Mouse (Mus musculus): ENCODE measurements around the gene Casp4. TPM values are rescaled to one million over a fixed set of nuclear protein-coding genes. Genes with fewer than 3 reads are reported as not detected.

The Casp4 gene
- polyA plus RNA-seq, 1 experiment from 2014 or later, result not detected

DNA sequence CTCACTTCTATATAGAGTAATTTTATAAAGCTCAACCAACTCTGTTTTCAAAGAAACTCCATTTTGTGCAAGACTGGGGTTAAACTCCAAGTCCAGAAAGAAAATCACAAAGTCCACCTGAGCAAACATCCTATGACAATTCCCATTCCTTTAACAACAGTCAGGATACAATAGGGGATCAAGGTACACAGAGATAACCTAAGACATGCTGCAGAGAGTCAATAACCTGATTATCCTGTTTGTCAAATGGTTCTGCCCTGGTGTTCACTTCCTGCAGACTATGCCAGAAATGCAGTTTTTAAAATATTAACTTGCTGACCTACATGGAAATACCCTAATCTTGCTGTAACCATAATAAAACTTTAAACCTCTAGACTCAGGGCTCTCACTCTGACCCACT is 23.8 kb downstream of the Casp4 start:
- no peaks in the 10 kb centered on the region for H3K27me3 ChIP-seq (ENCODE audit: low read depth, poor library complexity, severe bottlenecking)
- no peak for DNase-seq (ENCODE audit: low spot score)
- H3K9me3 ChIP-seq (replicated peaks), result no peaks in the 10 kb centered on the region
- no peak overlapping the region for H3K27ac ChIP-seq (replicated peaks)
- H3K36me3 ChIP-seq, result no peaks in the 10 kb centered on the region
- no peaks in the 10 kb centered on the region for H3K4me1 ChIP-seq
- no peak overlapping the region for H3K4me3 ChIP-seq

DNA sequence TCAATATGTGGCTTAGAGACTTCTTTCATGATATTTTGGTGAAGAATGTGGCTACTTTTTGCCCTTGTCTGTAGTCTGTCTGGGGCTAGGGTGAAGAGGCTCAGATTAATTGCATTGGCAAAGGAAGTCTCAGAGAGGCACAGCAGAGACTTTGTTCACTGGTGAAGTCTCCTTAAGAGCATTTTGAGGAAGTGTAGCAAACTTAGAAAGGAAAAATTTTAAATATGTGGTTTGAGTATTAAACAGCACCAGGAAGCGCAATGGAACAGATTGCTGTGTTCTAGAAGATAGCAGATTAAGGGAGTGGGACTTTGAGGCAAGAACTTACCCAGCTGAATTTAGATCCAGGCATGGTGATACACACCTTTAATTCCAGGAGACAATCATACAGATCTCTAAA is 24.8 kb downstream of the Casp4 start:
- no peak for DNase-seq (ENCODE audit: low spot score)
- H3K4me3 ChIP-seq, result no peak overlapping the region
- 90% methylated on average over 1 of the region's 1 CpGs for WGBS

DNA sequence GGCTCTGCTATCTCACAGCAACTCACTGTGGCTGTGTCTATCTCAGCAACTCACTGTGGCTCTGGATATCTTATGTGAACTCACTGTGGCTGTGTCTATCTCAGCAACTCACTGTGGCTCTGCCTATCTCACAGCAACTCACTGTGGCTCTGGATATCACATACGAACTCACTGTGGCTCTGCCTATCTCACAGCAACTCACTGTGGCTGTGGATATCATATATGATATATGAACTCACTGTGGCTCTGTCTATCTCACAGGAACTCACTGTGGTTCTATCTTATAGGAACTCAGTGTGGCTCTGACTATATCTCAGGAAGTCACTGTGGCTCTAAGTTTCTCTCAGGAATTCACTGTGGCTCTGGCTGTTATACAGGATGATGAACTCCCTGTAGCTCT is 34.5 kb downstream of the Casp4 start:
- no peak overlapping the region for H3K27ac ChIP-seq (replicated peaks)
- WGBS, result 94% methylated on average over 1 of the region's 1 CpGs
- H3K27me3 ChIP-seq (ENCODE audit: low read depth, poor library complexity, severe bottlenecking), result no peaks in the 10 kb centered on the region
- DNase-seq (ENCODE audit: low spot score), result no peak
- no peak overlapping the region for H3K4me3 ChIP-seq
- no peaks in the 10 kb centered on the region for H3K9me3 ChIP-seq (replicated peaks)
- H3K4me1 ChIP-seq, result no peaks in the 10 kb centered on the region
- no peaks in the 10 kb centered on the region for H3K36me3 ChIP-seq

More for the DNA sequence above, 24.8 kb downstream of the Casp4 start:
- H3K36me3 ChIP-seq, result no peaks in the 10 kb centered on the region
- no peaks in the 10 kb centered on the region for H3K9me3 ChIP-seq (replicated peaks)
- H3K27ac ChIP-seq (replicated peaks), result no peak overlapping the region
- no peaks in the 10 kb centered on the region for H3K27me3 ChIP-seq (ENCODE audit: low read depth, poor library complexity, severe bottlenecking)
- no peaks in the 10 kb centered on the region for H3K4me1 ChIP-seq

DNA sequence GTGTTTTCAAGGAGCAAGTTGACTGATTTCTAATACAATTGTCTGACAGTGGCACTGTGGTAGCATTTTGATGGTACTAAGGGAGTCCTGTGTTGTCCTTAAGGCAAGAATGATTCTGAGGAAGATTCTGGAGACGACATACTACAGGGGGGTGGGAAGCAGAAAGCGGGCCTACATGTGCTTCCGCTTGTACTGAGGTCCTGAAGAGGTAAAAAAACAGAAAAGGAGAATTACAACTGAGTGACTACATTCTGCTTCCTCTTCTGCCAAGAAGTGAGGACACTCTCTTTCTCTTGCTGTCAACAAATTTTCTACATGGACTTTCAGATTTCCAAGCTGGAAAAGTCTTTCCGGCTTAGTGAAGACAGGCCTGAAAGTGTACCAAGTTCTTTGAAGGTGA is 35.5 kb downstream of the Casp4 start:
- Histone ChIP-seq H3K27ac (replicated peaks) (no peak overlapping the region), H3K36me3 (no peaks in the 10 kb centered on the region), H3K9me3 (replicated peaks) (no peaks in the 10 kb centered on the region), H3K4me1 (no peaks in the 10 kb centered on the region), H3K27me3 (ENCODE audit: low read depth, poor library complexity, severe bottlenecking) (no peaks in the 10 kb centered on the region), H3K4me3 (no peak overlapping the region)
- WGBS, result 88% methylated on average over 4 of the region's 4 CpGs
- no peak for DNase-seq (ENCODE audit: low spot score)

DNA sequence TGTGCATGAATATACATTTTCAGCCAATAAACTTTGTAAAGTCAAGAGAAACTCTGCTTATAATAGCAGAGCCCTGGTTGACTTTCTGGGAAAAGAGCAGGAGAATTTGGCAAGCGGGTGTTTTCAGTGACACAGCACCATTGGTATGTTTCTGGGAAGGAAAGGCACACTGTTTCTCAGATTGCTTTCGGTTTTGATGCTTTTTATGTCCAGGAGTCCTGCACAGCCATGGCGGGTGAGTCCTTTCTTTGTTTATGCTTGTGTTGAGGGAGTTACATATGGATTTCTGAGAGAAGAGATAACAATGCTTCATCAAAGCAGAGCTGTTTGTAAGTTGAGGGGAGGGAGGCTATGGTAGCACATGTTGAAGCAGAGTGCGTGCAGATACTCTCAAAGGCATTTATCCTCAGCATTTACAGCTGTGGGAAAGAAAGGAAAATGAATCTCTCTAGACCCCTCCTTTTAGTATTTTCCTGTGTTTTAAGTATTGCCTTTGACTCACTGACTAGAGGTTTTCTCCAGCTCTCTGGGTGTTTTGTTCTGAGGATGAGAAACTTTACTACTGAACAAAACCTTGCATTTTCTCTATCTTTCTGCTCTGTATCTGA is 36.8 kb downstream of the Casp4 start, which contains the start of gene Casp12:
Gene Casp12, plus strand, starts transcription at position 140 of the 608 bp plus-strand sequence.
- Histone ChIP-seq H3K4me3 (no peak within 1 kb of the TSS), H3K27me3 (ENCODE audit: low read depth, poor library complexity, severe bottlenecking) (no peaks in the 10 kb centered on the region), H3K9me3 (replicated peaks) (no peaks in the 10 kb centered on the region), H3K27ac (replicated peaks) (no peak within 1 kb of the TSS), H3K36me3 (no peaks in the 10 kb centered on the region), H3K4me1 (no peaks in the 10 kb centered on the region)
- DNase-seq (ENCODE audit: low spot score), result no peak
- 75% methylated on average over 4 of the region's 4 CpGs for WGBS

DNA sequence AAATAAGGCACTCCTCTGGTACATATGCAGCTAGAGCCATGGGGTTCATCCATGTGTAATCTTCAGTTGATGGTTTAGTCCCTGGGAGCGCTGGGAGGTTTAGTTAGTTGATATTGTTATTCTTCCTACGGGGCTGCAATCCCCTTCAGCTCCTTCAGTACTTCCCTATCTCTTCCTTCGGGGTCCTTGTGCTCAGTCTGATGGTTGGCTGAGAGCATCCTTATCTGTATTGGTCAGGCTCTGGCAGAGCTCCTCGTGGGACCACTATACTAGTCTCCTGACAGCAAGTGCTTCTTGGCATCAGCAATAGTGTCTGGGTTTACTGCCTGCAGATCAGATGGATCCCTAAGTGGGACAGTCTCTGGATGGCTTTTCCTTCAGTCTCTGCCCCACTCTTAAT is 38.8 kb downstream of the Casp4 start:
- 83% methylated on average over 4 of the region's 4 CpGs for WGBS
- H3K27ac ChIP-seq (replicated peaks), result no peak overlapping the region
- no peak for DNase-seq (ENCODE audit: low spot score)
- H3K9me3 ChIP-seq (replicated peaks), result no peaks in the 10 kb centered on the region
- H3K27me3 ChIP-seq (ENCODE audit: low read depth, poor library complexity, severe bottlenecking), result no peaks in the 10 kb centered on the region
- H3K36me3 ChIP-seq, result no peaks in the 10 kb centered on the region
- no peaks in the 10 kb centered on the region for H3K4me1 ChIP-seq
- H3K4me3 ChIP-seq, result no peak overlapping the region

DNA sequence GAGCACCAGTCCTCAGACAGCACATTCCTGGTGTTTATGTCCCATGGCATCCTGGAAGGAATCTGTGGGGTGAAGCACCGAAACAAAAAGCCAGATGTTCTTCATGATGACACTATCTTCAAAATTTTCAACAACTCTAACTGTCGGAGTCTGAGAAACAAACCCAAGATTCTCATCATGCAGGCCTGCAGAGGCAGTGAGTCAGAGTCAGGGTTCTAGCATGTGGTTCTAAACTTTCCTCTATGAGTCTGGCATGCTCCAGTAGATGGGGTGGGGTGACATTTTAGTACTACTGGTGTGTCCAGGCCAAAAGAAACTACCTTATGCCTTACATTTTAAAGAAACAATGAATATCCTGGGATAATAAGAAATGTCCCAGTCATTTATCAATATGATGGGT is 45.0 kb downstream of the Casp4 start:
- H3K36me3 ChIP-seq, result no peaks in the 10 kb centered on the region
- no peak overlapping the region for H3K27ac ChIP-seq (replicated peaks)
- 80% methylated on average over 2 of the region's 2 CpGs for WGBS
- no peak overlapping the region for H3K4me3 ChIP-seq
- no peaks in the 10 kb centered on the region for H3K9me3 ChIP-seq (replicated peaks)
- no peaks in the 10 kb centered on the region for H3K4me1 ChIP-seq
- no peak for DNase-seq (ENCODE audit: low spot score)
- no peaks in the 10 kb centered on the region for H3K27me3 ChIP-seq (ENCODE audit: low read depth, poor library complexity, severe bottlenecking)

DNA sequence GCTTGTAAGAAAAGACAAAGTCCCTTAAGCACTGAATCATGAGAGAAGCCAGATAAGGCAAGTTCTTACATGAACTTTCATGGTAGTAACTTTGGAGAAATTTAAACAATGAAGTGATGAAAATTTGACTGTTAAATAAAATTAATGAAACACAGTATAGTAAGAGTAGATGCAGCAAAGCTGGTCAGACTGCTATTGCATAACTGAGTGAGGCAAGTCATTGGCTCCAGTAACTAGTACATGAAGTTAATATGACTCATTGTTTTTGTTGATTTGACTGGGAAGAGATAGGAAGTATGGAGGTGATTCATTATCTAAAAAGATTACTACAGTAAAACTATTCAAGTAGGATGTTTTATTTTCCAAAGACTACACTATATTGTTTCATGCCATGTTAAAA is 48.2 kb downstream of the Casp4 start:
- Histone ChIP-seq H3K36me3 (no peaks in the 10 kb centered on the region), H3K27me3 (ENCODE audit: low read depth, poor library complexity, severe bottlenecking) (no peaks in the 10 kb centered on the region), H3K9me3 (replicated peaks) (no peaks in the 10 kb centered on the region), H3K27ac (replicated peaks) (no peak overlapping the region), H3K4me1 (no peaks in the 10 kb centered on the region), H3K4me3 (no peak overlapping the region)
- no peak for DNase-seq (ENCODE audit: low spot score)

Other genes with a start within 250 kb of the Casp4 start
- gene Casp1, start 10.3 kb upstream of the Casp4 start, polyA plus RNA-seq (2016; fragmentation: Nextera tagmentation; extraction: Ambion mirVana), result 0.63 and 0.98 TPM in 2 replicates
- gene Casp12, start 36.6 kb downstream of the Casp4 start, polyA plus RNA-seq (2016; fragmentation: Nextera tagmentation; extraction: Ambion mirVana), result not detected in 2 replicates